Mouse (Mus musculus) lung, embryonic 15.5 days (tissue): ENCODE results near the gene Gramd4. TPM values are rescaled to one million over a fixed set of nuclear protein-coding genes. Genes with fewer than 3 reads are reported as not detected.

Source experiments
- ATAC-seq: fragments of 200-750 bp; cut with Nextera tagmentation; 2 replicates; pipeline ENCODE4 v1.8.0; 2017; ENCODE audit warnings: moderate number of reproducible peaks, borderline replicate concordance; ENCODE audit not compliant: low FRiP score, low TSS enrichment; ENCODE audit errors: extremely low read depth
- H3K27ac ChIP-seq: fragments of 300-500 bp; sonication (generic); 2 replicates; pipeline ENCODE4 v1.5.1; 2015; ENCODE audit warnings: moderate library complexity, mild to moderate bottlenecking, inconsistent platforms
- H3K27me3 ChIP-seq: fragments of 300-500 bp; sonication (generic); 2 replicates; pipeline ENCODE4 v1.6.1; 2015; ENCODE audit warnings: inconsistent platforms
- H3K36me3 ChIP-seq: fragments of 300-500 bp; sonication (generic); 2 replicates; pipeline ENCODE4 v1.6.1; 2015; ENCODE audit warnings: inconsistent platforms
- H3K4me1 ChIP-seq: fragments of 300-500 bp; sonication (generic); 2 replicates; pipeline ENCODE4 v1.6.1; 2015; ENCODE audit warnings: inconsistent platforms
- H3K4me2 ChIP-seq: fragments of 300-500 bp; sonication (generic); 2 replicates; pipeline ENCODE4 v1.6.1; 2015; ENCODE audit warnings: inconsistent platforms, mild to moderate bottlenecking, moderate library complexity
- H3K4me3 ChIP-seq: fragments of 300-500 bp; sonication (generic); 2 replicates; pipeline ENCODE4 v1.5.1; 2015; ENCODE audit warnings: mild to moderate bottlenecking, inconsistent platforms
- H3K9ac ChIP-seq: fragments of 300-500 bp; sonication (generic); 2 replicates; pipeline ENCODE4 v1.6.1; 2015; ENCODE audit warnings: inconsistent platforms
- H3K9me3 ChIP-seq: fragments of 300-500 bp; sonication (generic); 2 replicates; pipeline ENCODE4 v1.6.1; 2016; ENCODE audit warnings: inconsistent platforms
- WGBS: fragments of 180-500 bp; shearing (Covaris S2); methylation state at CpG from one replicate; pipeline ENCODE4 v1.1.7; 2015; 5-methylcytosine and 5-hydroxymethylcytosine counted together
- polyA plus RNA-seq: library from polyadenylated mRNA; unstranded; fragments of >200 nt; fragmentation: Nextera tagmentation; extraction: Ambion mirVana; gene quantifications from 2 replicates; pipeline ENCODE4 v1.2.1, GENCODE M21; 2015

The Gramd4 gene
- polyA plus RNA-seq, 1 experiment from 2014 or later, result 14.6 TPM

DNA sequence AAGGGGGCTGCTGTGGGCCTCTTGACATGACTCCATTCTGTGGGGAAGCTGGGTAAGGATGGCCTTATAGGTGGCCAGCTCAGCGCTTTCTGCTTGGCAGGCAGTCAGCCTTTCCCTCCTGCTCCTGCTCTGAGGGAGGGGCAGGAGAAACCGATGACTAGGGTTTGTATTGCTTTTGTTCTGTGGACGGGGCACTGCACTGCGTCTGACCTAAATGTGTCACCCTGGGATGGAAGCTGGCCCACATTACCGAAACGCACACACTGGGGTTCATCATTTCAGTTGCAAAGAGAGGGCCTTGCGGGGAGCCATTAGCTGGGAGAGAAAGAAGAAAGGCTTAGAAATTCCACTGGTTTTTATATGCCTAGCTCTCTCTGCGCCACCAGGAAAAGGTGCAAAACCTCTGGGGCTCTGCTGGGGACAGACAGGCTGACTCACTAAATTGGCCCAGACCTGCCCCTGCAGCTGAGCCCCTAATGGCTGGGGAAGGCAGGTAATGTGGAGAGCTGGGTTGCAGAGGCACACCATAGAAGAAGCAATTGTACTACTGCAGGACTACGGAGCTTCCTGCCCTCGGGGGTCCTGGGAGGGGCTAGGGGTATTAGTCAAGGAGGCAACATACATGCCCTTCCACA lies 55.3 kb downstream of the Gramd4 start:
- no peak for ATAC-seq
- Histone ChIP-seq H3K9me3 (no peaks in the 10 kb centered on the region), H3K4me3 (no peak overlapping the region), H3K9ac (0 out of 2 replicates have a peak overlapping the region, but pooled peaks have one; percentile 16), H3K27me3 (no peaks in the 10 kb centered on the region), H3K27ac (peak overlapping the region; percentile 35; the same call in 1 of the 2 replicates), H3K4me2 (peak overlapping the region; percentile 35; the same call in 1 of the 2 replicates), H3K36me3 (no peaks in the 10 kb centered on the region), H3K4me1 (peaks cover 16% of the 10 kb centered on the region)
- WGBS, result 28% methylated on average over 10 of the region's 10 CpGs

DNA sequence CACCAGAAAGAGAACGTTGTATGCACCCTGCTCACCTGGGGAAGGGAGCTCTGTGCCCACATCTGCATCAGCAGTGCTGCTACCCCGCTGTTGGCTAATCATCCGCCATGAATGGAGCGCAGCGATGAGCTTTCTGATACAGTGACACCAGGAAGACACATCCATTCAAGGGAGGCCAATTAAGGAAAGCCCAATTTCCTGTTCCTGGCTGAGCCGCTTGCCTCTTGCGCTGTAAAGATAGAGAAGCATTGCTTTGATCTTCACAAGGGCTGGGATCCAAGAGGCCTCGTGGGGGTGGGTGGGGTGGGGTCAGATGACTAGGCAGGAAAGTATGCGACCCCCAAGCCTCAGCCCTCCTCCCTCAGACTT lies 55.8 kb downstream of the Gramd4 start:
- 0 out of 2 replicates have a peak overlapping the region, but pooled peaks have one; percentile 16 for H3K9ac ChIP-seq
- peak; percentile 21; the same call in 1 of the 2 replicates for ATAC-seq
- H3K36me3 ChIP-seq, result no peaks in the 10 kb centered on the region
- no peak overlapping the region for H3K4me3 ChIP-seq
- H3K27ac ChIP-seq, result peak overlapping the region; percentile 35; the same call in 1 of the 2 replicates
- H3K4me1 ChIP-seq, result peaks cover 16% of the 10 kb centered on the region
- no peaks in the 10 kb centered on the region for H3K9me3 ChIP-seq
- H3K4me2 ChIP-seq, result peak overlapping the region; percentile 35; the same call in 1 of the 2 replicates
- 9% methylated on average over 9 of the region's 9 CpGs for WGBS
- no peaks in the 10 kb centered on the region for H3K27me3 ChIP-seq

DNA sequence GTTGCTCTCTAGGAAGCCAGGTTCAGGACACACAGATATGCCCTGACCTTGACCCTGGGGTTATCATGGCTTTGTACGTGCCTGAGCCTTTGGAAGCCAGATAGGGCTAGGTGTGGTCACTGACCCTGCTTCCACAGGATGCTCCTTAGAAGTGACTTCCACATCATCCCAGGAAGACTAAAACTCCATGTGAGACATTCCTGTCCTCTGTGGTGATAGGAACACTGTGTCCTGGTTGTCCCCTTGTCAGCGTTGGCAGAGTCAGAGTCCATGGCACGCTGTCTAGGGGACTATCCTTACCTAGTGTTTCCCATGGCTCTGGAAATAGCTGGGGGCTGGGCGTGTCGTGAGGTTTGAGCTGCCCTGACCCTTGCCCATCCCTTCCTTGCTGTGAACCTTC lies 58.9 kb downstream of the Gramd4 start:
- Histone ChIP-seq H3K4me3 (no peak overlapping the region), H3K4me2 (no peak overlapping the region), H3K4me1 (peaks cover 13% of the 10 kb centered on the region), H3K9me3 (no peaks in the 10 kb centered on the region), H3K36me3 (0 out of 2 replicates have a peak, but pooled peaks cover 3% of the 10 kb centered on the region), H3K27ac (no peak overlapping the region), H3K27me3 (no peaks in the 10 kb centered on the region), H3K9ac (no peak overlapping the region)
- no peak for ATAC-seq
- WGBS, result 63% methylated on average over 5 of the region's 5 CpGs

GRCm38 (mm10) chr15:86117115-86118100 lies 59.9 kb downstream of the Gramd4 start:
- Histone ChIP-seq H3K4me3 (no peak overlapping the region), H3K9me3 (no peaks in the 10 kb centered on the region), H3K27ac (no peak overlapping the region), H3K9ac (no peak overlapping the region), H3K4me2 (no peak overlapping the region), H3K4me1 (peaks cover 10% of the 10 kb centered on the region), H3K27me3 (no peaks in the 10 kb centered on the region), H3K36me3 (0 out of 2 replicates have a peak, but pooled peaks cover 8% of the 10 kb centered on the region)
- ATAC-seq, result no peak
- 58% methylated on average over 15 of the region's 15 CpGs for WGBS

- Histone ChIP-seq H3K4me3 (no peak overlapping the region), H3K9me3 (no peaks in the 10 kb centered on the region), H3K36me3 (0 out of 2 replicates have a peak, but pooled peaks cover 9% of the 10 kb centered on the region), H3K4me2 (no peak overlapping the region), H3K4me1 (no peaks in the 10 kb centered on the region), H3K27ac (no peak overlapping the region), H3K9ac (no peak overlapping the region), H3K27me3 (no peaks in the 10 kb centered on the region)
- WGBS, result 83% methylated on average over 7 of the region's 7 CpGs
- ATAC-seq, result no peak
Measured at GRCm38 (mm10) chr15:86119186-86119585, 61.7 kb downstream of the Gramd4 start.

GRCm38 (mm10) chr15:86122261-86122949 lies 64.9 kb downstream of the Gramd4 start:
- Histone ChIP-seq H3K4me1 (no peaks in the 10 kb centered on the region), H3K27me3 (no peaks in the 10 kb centered on the region), H3K9ac (no peak overlapping the region), H3K4me2 (no peak overlapping the region), H3K36me3 (0 out of 2 replicates have a peak, but pooled peaks cover 9% of the 10 kb centered on the region), H3K9me3 (no peaks in the 10 kb centered on the region), H3K4me3 (no peak overlapping the region), H3K27ac (no peak overlapping the region)
- no peak for ATAC-seq
- 79% methylated on average over 9 of the region's 9 CpGs for WGBS

DNA sequence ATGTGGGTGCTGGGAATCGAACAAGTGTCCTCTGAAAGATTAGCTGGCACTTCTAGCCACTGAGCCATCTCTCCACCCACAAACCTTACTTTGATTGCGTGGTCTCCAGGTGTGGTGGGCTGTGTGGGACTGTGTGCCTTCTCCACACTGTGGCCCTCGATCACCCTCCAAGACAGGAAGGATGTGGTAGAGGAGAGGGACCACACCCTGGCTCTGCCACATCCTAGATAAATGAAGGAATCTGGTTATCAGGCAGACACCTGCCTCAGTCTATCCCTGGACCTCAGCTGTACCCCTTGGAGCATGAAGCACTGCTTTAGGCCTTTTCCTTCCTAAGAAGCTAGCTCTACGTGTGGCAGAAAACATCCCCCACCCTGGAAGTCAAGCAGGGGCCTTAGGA lies 65.9 kb downstream of the Gramd4 start:
- Histone ChIP-seq H3K4me3 (no peak overlapping the region), H3K27ac (no peak overlapping the region), H3K4me1 (no peaks in the 10 kb centered on the region), H3K27me3 (no peaks in the 10 kb centered on the region), H3K4me2 (no peak overlapping the region), H3K9ac (no peak overlapping the region), H3K36me3 (peaks cover 11% of the 10 kb centered on the region; the same call in 1 of the 2 replicates), H3K9me3 (no peaks in the 10 kb centered on the region)
- WGBS, result 90% methylated on average over 4 of the region's 4 CpGs
- no peak for ATAC-seq

GRCm38 (mm10) chr15:86124359-86124758 lies 66.9 kb downstream of the Gramd4 start:
- H3K27me3 ChIP-seq, result no peaks in the 10 kb centered on the region
- H3K9me3 ChIP-seq, result no peaks in the 10 kb centered on the region
- no peak for ATAC-seq
- no peak overlapping the region for H3K4me2 ChIP-seq
- no peak overlapping the region for H3K9ac ChIP-seq
- H3K27ac ChIP-seq, result no peak overlapping the region
- no peaks in the 10 kb centered on the region for H3K4me1 ChIP-seq
- H3K36me3 ChIP-seq, result peaks cover 16% of the 10 kb centered on the region; the same call in 1 of the 2 replicates
- no peak overlapping the region for H3K4me3 ChIP-seq
- 45% methylated on average over 1 of the region's 1 CpGs for whole genome bisulfite sequencing

GRCm38 (mm10) chr15:86129036-86129435 lies 71.5 kb downstream of the Gramd4 start:
- no peak for ATAC-seq
- Histone ChIP-seq H3K27me3 (no peaks in the 10 kb centered on the region), H3K9me3 (no peaks in the 10 kb centered on the region), H3K4me3 (no peak overlapping the region), H3K4me2 (no peak overlapping the region), H3K4me1 (no peaks in the 10 kb centered on the region), H3K27ac (no peak overlapping the region), H3K9ac (no peak overlapping the region), H3K36me3 (peaks cover 17% of the 10 kb centered on the region; the same call in 1 of the 2 replicates)
- 82% methylated on average over 3 of the region's 3 CpGs for WGBS

- WGBS, result 88% methylated on average over 10 of the region's 10 CpGs
Measured at GRCm38 (mm10) chr15:86130657-86131056, 73.2 kb downstream of the Gramd4 start.

More at GRCm38 (mm10) chr15:86130657-86131056, 73.2 kb downstream of the Gramd4 start:
- no peak overlapping the region for H3K27ac ChIP-seq
- no peak overlapping the region for H3K4me3 ChIP-seq
- H3K9ac ChIP-seq, result no peak overlapping the region
- no peak for ATAC-seq
- no peaks in the 10 kb centered on the region for H3K4me1 ChIP-seq
- H3K4me2 ChIP-seq, result no peak overlapping the region
- no peaks in the 10 kb centered on the region for H3K9me3 ChIP-seq
- H3K36me3 ChIP-seq, result peaks cover 17% of the 10 kb centered on the region; the same call in 1 of the 2 replicates
- H3K27me3 ChIP-seq, result no peaks in the 10 kb centered on the region
